Mouse (Mus musculus): ENCODE measurements around the gene Cntrob. TPM values are rescaled to one million over a fixed set of nuclear protein-coding genes. Genes with fewer than 3 reads are reported as not detected.
"Not testable (repeated sequence)": the region's sequence is repeated elsewhere in the genome, so short reads cannot be mapped to it uniquely, and the experiment has no call there.

Gene Cntrob
- total RNA-seq, 2 experiments from 2014 or later = 17.4 to 17.8 TPM

DNA sequence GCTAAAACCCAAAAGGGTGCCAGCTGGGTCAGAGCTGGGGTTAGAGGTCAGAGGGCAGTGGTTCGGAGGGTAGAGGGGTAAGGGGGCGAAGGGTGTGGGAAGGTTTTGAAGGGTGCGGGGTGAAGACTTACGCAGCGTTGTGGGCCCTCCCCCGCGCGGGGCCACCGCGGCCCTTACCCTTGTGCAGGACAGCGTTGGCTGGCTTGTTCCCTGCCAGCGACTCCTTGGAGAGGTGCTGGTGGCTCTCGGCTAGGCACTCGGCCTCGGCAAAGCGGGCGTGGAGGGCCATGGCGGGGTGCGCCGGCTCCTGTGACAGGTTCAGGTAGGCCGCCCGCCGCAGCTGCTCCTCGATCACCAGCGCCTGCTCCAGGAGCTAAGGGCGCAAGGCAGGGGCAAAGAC, 22.9 kb upstream of the Cntrob start:
- DNase-seq (ENCODE audit: low spot score in 2 of 2) = no peak

DNA sequence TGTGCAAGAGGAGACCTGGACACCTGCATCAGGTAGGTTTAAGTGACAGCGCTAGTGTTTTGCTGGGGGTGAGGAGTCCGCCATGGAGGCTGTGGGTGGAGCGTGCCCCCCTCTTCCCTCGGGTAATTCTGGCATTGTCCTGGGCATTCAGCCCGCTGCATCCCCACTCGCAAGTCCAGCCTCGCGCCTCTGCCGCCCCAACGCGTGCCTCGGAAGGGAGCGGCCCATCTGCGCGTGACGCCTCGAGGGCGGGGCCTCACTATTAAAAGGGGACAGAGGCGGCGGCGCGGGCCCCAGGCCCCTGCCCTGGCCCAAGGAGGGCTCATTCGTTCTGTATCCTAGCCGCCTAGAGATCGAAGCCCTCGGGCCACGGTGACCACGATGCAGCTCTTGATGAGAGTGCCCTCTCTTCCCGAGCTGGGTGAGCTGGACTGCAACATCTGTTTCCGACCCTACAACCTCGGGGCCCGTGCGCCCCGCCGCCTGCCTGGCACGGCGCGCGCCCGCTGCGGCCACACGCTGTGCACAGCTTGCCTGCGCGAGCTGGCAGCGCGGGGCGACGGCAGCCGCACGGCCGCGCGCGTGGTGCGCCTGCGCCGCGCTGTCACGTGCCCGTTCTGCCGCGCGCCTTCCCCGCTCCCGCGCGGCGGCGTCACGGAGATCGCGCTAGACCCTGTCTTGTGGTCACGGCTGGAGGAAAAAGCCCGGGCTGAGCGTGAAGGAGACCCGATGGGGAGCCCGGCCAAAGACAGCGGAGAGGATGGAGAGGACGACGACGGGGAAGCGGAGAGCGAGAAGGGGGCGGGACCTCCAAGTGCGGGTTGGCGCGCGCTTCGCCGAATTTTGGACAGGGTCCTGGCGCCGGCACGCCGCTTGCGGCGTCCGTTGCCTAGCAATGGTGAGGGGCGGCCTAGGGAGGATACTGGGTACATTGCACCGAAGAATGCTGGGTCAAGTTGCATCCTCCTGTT, 16.9 kb upstream of the Cntrob start, which contains the start of gene Rnf227:
Rnf227 (plus strand) TSS at position 301 of the 971 bp plus-strand sequence.
- DNase-seq (ENCODE audit: low spot score in 2 of 2) = peak; percentile 34 to 44

DNA sequence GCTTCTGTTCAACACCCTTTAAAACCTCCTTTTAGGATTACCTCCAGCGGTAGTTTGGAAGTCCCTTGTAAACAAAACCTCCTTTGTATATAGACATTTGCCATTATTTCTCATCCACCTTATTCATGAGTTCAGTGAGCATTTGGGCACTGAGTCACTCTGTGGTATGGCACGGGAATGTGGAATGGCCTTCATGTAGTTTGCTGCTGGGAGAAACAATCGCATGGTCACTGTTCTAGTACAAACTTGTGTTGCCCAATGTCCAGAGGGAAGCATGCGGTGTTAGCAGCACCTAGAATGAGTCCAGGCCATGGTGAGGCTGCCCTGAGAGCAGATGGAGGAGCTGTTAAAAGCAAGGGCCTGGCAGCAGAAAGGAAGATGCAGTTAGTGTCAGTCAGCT, 11.2 kb upstream of the Cntrob start:
- no peak for DNase-seq (ENCODE audit: low spot score in 2 of 2)

DNA sequence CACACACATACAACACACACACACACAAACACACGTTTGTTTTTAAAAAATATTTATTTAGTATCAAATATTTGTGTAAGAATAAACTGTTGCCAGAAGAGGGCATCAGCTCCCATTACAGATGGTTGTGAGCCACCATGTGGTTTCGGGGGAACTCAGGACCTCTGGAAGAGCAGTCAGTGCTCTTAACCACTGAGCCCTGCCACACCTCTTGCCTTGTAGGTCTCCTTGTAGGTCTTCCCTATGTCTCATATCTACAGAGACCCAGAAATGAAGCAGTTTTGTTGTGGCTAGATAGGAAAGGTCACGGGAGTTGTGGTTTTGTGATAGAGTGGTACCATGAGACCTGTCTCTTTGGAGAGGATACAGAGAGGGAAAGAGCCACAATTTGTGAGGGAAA, 10.3 kb upstream of the Cntrob start:
- no peak for DNase-seq (ENCODE audit: low spot score in 2 of 2)

DNA sequence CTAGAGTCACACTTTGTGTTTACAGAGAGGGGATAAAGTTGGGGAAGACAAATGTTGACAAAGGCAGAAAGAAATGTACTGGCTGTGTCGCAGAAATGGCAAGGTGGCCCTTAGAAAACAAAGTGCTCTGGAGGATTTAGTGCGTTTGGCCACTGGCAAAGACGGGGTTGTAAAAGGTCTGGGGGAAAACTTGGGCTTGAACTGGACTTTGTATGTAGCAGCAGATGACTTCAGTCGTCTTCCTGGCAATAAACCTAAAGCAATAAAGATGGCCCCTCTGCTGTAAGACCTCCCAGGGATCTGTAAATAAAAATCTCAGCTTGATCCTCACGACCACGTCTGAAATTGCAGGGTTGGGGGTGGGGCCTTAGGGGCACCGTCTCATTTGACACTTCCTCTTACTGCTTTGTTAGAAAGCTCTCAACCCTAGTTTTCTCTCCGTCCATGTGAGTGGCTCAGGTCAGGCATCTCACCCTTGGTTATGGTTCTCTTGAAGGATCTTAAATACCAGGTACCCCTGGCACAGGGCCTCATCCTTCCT, 9.2 kb upstream of the Cntrob start:
- DNase-seq (ENCODE audit: low spot score in 2 of 2) = no peak

DNA sequence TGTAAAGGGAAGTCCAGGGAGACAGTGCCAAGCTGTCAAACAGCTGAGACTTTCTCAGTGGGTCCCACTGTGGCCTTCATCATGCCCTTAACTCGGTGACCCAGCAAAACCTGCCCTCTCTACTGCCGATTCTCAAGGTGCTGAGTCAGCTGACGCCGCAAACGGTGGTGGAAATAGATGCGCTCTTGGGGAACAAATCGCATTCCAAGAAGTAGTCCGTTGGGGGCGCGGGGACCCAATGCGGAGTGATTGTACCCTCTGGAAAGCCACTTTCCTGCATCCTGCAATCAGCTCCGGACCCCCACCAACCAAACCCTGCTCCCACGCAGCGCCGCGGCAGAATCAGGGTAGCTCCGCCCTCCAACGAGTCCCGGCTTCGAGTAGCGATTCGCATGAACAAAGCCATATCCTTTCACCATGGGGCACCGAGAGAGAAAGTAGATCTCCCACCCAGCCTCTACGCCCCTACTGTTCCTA, 8.4 kb upstream of the Cntrob start:
- DNase-seq (ENCODE audit: low spot score in 2 of 2) = peak; percentile 47 to 65

DNA sequence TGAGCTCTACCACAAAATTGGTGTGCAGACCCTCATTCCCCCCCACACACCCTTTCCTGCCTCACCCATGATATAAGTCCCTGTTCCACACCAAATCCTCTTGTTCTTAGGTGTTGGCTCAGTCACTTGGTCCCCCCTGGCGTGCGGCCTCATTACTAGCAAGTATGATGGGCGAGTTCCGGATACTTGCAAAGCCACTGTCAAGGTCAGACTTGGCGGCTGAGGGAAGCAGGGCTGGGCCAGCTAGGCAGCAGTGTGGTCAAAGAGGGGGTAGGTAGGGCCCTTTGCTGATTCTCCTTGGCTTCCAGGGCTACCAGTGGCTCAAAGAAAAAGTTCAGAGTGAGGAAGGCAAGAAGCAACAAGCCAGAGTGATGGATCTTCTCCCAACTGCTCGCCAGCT, 7.6 kb upstream of the Cntrob start:
- DNase-seq (ENCODE audit: low spot score in 2 of 2) = no peak

DNA sequence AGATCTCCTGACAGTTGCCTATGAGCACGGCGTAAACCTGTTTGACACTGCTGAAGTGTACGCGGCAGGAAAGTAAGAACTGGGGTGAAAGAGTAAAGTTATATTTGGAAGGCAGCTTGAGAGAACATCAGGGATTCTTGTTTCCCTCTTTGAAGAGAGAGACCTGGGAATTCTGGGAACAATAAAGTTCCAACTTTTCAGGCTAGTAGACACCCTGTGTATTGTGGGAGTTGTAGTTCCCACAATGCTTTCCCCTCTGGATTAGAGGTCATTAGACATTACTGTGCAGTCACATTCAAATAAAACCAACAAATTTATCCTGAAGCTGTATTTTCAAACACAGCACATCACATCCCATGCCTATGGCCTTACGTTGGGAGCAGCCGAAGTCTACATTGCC, 4.9 kb upstream of the Cntrob start:
- DNase-seq (ENCODE audit: low spot score in 2 of 2) = no peak

DNA sequence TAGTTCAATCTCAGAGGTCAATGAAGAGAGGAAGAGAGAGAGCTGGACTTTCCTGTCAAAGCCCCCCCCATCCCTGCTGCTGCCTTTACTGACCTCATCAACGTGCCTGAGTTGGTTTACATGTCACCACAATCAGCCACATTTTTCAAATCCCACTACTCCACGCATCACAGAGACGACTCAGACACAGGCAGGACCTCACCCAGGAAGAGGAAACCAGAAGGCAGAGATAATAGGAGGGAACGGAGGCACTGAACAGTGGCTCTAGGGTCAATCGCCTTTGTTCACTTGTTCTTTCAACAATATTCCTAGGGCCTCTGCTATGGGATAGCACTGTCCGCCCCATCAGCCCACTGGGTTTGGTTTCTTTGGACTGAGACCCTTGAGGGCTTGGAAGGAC, 4.1 kb upstream of the Cntrob start:
- no peak for DNase-seq (ENCODE audit: low spot score in 2 of 2)

DNA sequence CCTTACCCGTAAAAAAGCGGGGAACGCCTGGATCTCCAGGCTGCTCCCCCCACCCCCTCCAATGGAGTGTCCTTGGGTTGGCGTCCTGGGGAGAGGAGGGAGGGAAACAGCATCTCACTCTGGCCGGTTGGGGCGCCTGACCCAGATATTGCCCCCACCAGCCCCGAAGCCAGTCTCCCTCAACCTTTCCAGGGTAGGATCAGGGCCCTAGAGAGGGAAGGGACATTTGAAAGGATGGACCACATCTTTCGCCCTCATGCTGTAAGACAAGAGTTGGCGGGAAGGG, 3.5 kb upstream of the Cntrob start:
- no peak for DNase-seq (ENCODE audit: low spot score in 2 of 2)

DNA sequence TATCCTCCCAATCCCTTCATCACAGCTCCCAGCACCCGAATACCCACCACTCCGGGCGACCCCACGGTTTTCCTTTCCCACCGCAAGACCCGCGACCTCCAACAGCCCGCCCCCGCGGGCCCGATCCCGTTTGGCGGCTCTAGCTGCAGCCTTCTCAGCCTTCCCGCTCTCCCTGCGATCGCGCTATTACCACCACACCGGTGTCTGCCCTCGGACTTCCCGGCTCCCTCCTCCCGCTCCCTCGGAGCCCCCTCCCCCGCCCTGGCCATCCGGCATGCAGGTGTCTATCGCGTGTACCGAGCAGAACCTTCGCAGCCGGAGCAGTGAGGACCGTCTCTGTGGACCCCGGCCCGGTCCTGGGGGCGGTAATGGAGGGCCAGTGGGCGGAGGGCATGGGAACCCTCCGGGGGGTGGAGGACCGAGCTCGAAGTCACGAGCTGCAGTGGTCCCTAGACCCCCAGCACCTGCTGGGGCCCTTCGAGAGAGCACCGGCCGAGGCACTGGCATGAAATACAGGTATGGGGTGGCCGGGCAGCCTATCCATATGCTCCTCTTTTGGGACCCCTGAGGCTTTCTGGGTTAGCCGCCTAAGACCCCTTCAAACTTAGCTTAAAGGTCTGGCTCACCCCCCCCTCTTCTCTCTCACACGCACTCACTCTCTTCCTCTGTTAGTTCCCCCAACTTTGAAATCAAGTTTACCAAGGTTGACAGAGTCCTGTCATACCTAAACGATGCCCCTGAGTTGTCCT, 3.0 kb upstream of the Cntrob start:
- no peak for DNase-seq (ENCODE audit: low spot score in 2 of 2)

DNA sequence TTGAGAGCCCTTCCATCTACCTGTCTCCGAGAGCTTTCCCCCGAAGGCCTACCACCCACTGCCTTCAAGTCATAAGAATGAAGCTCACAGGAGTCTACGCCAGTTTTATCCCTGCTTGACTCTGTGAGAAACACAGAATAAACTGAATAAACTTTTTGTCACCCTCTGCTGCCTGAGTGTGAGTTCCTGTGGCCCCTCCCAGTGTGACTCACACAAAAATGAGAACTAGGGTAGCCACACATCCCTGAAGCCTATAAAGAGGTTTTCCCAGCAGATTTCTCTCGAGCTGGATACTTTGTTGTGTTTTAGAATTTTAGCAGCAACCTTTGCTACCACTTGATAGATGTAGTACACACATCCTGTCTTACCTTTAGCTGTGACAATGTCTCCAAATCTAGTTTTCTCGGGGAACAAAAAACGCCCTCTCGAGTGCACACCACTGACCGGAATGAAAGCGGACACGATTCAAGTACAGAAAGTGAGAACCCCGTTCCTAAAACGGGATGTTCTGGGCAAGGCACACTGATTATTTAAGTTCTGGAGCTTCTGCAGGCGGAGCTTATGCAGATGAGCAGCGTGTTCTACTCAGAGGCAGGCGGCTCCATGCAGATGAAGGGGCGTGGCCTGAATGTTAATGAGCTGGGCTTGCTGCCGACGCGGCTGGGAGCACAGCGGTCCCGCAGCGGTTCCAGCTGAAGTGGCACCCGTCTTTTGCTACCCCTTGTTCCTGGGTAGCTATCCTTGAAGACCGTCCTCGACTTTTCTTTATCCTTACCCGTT, 2.2 kb upstream of the Cntrob start, which contains the start of gene Kcnab3:
Kcnab3 (plus strand) TSS at position 631 of the 780 bp plus-strand sequence.
- peak in 1 of 2 experiments; percentile 58 for DNase-seq (ENCODE audit: low spot score in 2 of 2)

DNA sequence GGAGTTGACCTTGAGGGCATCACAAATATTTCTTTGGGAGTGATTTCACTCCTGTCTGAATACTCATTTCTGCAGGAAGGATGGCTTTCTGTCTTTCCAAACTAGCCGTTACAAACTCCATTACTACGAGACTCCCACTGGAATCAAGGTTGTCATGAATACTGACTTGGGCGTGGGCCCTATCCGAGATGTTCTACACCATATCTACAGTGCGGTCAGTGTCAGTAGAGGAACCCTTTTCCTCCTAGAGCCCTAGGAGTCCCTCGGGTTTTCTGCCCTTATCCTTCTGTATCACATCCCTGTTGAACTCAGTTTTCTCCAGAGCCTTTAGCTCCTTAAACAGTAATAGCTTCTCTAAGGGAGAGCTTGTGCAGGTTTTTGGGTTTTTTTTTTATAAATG, 1.2 kb upstream of the Cntrob start:
- no peak for DNase-seq (ENCODE audit: low spot score in 2 of 2)

DNA sequence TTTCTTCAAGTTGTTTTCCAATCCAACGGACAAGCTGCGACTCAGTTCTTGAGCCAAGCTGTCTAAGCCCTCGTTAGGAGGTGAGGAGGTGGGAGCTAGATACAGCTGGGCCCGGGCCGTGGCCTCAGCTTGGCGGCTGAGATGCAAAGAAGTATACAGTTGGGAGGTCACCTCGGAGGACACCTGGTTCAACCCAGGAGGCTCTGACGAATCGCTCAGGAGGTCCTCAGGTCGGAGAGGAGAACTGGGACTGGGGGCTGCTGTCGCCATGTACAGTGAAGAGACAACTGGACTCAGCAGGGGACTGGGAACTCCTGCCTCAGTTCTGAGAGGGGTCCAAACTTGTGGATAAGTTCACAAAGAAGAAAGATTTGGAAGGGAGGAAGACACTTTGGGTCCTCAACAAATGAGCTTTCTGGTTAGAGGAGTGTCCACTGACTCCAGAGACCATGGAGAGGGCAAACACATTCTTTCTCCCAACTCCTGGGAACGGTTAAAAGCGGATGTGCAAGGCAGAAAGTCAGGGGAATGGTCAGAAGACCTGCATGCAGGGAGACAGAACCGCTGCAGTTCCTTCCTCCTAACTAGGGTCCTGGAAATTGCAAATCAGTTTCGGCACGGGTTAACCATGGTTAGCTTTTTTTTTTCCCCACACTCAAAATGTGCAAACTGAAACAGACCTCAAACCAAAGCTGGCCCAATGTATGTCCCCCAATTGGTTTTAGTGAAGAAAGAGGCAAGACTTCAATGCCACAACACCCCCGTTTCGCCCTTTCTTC, 693 bp downstream of the Cntrob start:
- no peak for DNase-seq (ENCODE audit: low spot score in 2 of 2)

DNA sequence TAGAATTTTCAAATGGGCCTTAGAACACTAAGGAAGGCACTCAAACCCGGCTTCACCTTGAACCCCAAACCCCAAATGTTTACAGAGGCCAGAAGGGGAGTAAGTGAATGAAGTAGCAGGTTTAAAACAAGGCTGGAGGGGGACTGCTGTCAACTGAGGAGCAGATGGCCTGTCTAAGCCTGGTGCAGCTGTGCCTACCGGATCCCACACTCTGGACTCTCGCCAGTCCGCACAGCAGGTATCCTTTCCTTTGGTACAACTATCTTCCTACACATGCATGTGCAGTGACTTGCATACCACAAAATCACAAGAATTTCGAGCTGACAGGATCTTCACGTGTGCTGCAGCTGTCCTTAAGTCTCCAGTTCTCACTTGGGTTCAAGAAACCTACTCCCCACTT, 1.6 kb downstream of the Cntrob start:
- DNase-seq (ENCODE audit: low spot score in 2 of 2) = no peak

DNA sequence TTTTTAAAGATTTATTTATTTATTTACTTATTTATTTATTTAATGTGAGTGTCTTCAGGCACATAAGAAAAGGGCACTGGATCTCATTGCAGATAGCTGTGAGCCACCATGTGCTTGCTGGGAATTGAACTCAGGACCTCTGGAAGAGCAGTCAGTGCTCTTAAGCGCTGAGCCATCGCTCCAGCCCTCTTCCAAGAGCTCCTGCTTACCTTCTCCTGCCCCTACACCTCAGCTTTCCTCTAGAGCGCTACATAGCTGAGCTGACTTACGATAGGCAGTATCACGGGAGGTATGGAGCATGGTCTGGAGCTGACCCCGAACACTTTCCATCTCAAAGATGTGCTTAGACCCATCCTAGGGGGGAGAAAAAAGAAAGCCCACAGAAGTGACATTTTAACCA, 2.0 kb downstream of the Cntrob start:
- DNase-seq (ENCODE audit: low spot score in 2 of 2) = no peak

DNA sequence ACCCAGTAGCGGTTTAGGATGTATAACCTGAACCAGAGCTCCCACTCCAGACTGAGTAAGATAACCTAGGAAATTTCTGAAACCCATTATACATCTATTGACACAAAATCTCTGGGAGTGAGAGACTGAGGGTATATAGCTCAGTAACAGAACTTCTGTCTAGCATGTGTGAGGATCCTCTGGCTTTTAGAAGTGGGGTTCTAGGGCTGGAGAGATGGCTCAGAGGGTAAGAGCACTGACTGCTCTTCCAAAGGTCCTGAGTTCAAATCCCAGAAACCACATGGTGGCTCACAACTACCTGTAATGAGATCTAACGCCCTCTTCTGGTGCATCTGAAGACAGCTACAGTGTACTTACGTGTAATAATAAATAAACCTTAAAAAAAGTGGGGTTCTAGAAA, 5.6 kb downstream of the Cntrob start:
- DNase-seq (ENCODE audit: low spot score in 2 of 2) = not testable (repeated sequence)

DNA sequence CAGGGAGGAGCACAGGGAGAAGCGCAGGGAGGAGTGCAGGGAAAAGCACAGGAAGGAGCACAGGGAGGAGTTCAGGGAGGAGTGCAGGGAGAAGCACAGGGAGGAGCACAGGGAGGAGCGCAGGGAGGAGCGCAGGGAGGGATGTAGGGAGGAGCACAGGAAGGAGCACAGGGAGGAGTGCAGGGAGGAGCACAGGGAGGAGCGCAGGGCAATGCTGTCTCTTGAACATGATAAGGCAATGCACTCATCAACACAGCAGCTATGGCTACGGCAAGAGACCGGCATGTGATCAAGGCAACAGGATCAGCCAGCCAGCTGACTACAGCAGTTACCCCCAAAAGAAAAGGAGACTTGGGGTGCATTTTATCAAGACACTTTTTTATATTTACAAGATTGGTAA, 7.2 kb downstream of the Cntrob start:
- no peak for DNase-seq (ENCODE audit: low spot score in 2 of 2)

DNA sequence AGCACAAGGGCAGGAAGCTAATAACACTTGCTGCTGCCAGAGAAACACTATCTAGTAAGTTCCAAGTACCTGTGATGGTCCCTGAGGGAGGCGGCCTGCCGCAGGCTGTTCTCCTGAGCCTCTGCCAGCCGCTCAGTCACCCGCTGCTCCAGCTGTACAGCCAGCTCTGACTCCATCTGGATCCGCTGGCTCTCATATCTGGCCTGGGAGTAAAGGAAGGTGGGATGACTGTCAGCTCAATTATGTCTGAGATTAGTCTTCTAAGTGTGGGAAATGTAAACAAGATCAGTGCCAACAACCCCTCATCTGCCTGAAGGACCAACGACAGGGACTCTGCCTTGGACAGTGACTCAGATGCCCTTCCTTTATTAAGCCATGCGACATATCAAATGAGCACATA, 12.3 kb downstream of the Cntrob start:
- DNase-seq (ENCODE audit: low spot score in 2 of 2) = no peak

DNA sequence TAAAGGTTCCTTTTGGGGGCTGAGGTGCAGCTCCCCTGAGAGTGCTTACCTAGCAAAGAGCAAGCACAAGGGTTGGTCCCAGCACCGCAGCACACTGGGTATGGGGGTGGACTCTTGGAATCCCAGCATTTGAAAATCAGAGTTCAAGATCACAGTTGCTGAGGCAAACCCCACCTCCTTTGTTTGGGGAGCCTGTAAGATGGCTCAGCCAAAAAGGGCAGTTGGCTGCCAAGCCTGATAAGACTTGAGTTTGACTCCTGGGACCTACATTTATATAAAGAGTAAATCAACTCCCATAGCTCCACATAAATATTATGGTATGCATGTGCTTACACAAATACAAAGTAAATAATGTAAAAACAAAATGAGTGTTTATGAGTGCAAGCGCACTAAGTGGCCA, 17.5 kb downstream of the Cntrob start:
- DNase-seq (ENCODE audit: low spot score in 2 of 2) = no peak
